Mouse (Mus musculus): ENCODE data around the gene Ppp3ca. TPM values are rescaled to one million over a fixed set of nuclear protein-coding genes. Genes with fewer than 3 reads are reported as not detected.

Ppp3ca gene
- total and polyA plus RNA-seq, 3 experiments = 63.4 to 143 (median 130) TPM

DNA sequence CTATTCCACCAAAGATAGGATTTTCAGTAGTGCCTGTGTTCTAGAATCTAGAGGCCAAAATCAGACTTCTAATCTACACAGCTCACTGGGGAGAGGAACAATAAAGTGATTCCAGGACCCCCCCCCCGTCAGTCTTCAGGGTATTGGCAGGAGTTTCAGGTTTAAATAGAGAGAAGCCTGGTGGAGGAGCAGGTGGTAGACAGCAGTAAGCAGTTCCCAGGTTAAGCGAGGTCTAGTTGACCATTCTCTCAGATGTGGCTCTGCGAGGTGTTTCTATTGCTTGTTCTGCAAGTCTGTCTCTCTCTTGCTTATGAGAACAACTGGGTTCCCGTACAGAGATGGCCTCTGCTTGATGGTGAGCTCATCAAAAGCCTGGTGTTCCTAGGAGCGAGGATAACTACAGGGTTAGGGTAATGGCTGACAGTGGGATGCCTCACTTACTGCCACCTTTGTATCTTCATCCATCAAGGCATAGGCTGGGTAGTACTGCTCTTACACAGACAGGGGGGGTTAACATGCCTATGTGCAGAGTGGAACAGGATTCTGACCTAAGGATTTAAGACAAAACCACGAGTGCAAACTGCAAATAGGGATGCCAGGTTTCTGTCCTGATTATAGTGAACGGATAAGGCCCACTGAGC is 204.0 kb downstream of the Ppp3ca start:
- DNase-seq (ENCODE audit: extremely low read depth) = no peak
- dilution Hi-C loops (cut with MboI; ENCODE audit: extremely low pct_ligation_motif_present, extremely low pct_unique_long_range_greater_than_20kb, low sequenced_read_pairs) = no loop called here
- Histone ChIP-seq H3K4me1 (ENCODE audit: control insufficient read depth in 1 of 2, insufficient read depth in 2 of 2) (peaks cover 0 to 30% of the 10 kb centered on the region in 2 experiments; a peak in 2 of 4 replicates), H3K27me3 (replicated peaks) (no peaks in the 10 kb centered on the region), H3K27ac (ENCODE audit: insufficient read depth, low read depth) (no peak overlapping the region), H3K4me3 (replicated peaks in 1 of 3; ENCODE audit: low read depth in 2 of 3, low read length in 2 of 3, poor library complexity in 1 of 3) (no peak overlapping the region), H3K9ac (ENCODE audit: insufficient read depth, low read depth) (no peak overlapping the region), H3K4me2 (ENCODE audit: insufficient read depth, low read depth, poor library complexity, severe bottlenecking) (no peak overlapping the region), H3K36me3 (replicated peaks in 1 of 2; ENCODE audit: control insufficient read depth in 1 of 2, insufficient read depth in 1 of 2, low read length in 1 of 2) (peaks cover 30 to 76% of the 10 kb centered on the region in 2 experiments), H3K9me3 (replicated peaks; ENCODE audit: low read length) (no peaks in the 10 kb centered on the region), H3K79me2 (replicated peaks; ENCODE audit: control insufficient read depth, extremely low read depth, insufficient read depth, poor library complexity, severe bottlenecking) (0 out of 2 replicates have a peak, but pooled peaks cover 2% of the 10 kb centered on the region)
- in situ Hi-C loops (cut with MboI; ENCODE audit: low pct_ligation_motif_present, low pct_unique_long_range_greater_than_20kb, low sequenced_read_pairs) = no loop called here
- TF ChIP-seq SIN3A (IDR thresholded peaks at IDR 0.05; ENCODE audit: low read length) = no peak

DNA sequence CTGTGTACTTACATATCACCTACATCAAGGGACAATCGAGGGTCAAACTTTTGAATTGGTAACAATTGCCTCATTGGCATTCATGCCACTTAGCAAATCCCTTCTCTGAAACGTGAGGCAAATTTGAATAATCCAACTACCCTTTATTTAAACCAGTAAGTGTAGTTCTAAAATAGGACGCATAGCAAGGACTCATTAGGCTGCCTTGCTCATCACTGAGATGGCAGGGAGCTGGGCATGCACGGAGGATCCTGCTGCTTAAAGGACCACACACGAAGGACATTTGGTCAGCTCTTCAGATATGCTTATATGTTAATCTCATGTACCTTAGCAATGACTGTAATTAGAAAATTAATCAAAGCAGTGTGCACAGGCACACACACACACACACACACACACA is 204.6 kb downstream of the Ppp3ca start:
- no peak overlapping the region for H3K9ac ChIP-seq (ENCODE audit: insufficient read depth, low read depth)
- H3K4me1 ChIP-seq (ENCODE audit: control insufficient read depth in 1 of 2, insufficient read depth in 2 of 2) = peaks cover 0 to 28% of the 10 kb centered on the region in 2 experiments; a peak in 2 of 4 replicates
- no peak overlapping the region for H3K4me3 ChIP-seq (replicated peaks in 1 of 3; ENCODE audit: low read depth in 2 of 3, low read length in 2 of 3, poor library complexity in 1 of 3)
- H3K9me3 ChIP-seq (replicated peaks; ENCODE audit: low read length) = no peaks in the 10 kb centered on the region
- H3K36me3 ChIP-seq (replicated peaks in 1 of 2; ENCODE audit: control insufficient read depth in 1 of 2, insufficient read depth in 1 of 2, low read length in 1 of 2) = peaks cover 28 to 72% of the 10 kb centered on the region in 2 experiments
- no peak for DNase-seq (ENCODE audit: extremely low read depth)
- TF ChIP-seq ZMIZ1 (IDR thresholded peaks at IDR 0.05; ENCODE audit: low read depth, low read length) (no peak), NRF1 (IDR thresholded peaks at IDR 0.05; ENCODE audit: low read depth, low read length) (no peak), BHLHE40 (IDR thresholded peaks at IDR 0.05; ENCODE audit: low read depth, low read length) (no peak), POLR2AphosphoS2 (IDR thresholded peaks at IDR 0.05; ENCODE audit: low read depth, low read length) (no peak), MXI1 (IDR thresholded peaks at IDR 0.05; ENCODE audit: low read depth, low read length) (no peak), E2F4 (IDR thresholded peaks at IDR 0.05; ENCODE audit: insufficient replicate concordance, low read depth, low read length) (no peak), PAX5 (IDR thresholded peaks at IDR 0.05; ENCODE audit: low read length) (no peak), NELFE (IDR thresholded peaks at IDR 0.05; ENCODE audit: low read depth, low read length) (no peak), CHD1 (IDR thresholded peaks at IDR 0.05; ENCODE audit: low read depth, low read length) (no peak)
- H3K27me3 ChIP-seq (replicated peaks) = no peaks in the 10 kb centered on the region
- H3K27ac ChIP-seq (ENCODE audit: insufficient read depth, low read depth) = no peak overlapping the region
- dilution Hi-C loops (cut with MboI; ENCODE audit: extremely low pct_ligation_motif_present, extremely low pct_unique_long_range_greater_than_20kb, low sequenced_read_pairs) = no loop called here
- H3K79me2 ChIP-seq (replicated peaks; ENCODE audit: control insufficient read depth, extremely low read depth, insufficient read depth, poor library complexity, severe bottlenecking) = 0 out of 2 replicates have a peak, but pooled peaks cover 2% of the 10 kb centered on the region
- no peak overlapping the region for H3K4me2 ChIP-seq (ENCODE audit: insufficient read depth, low read depth, poor library complexity, severe bottlenecking)
- in situ Hi-C loops (cut with MboI; ENCODE audit: low pct_ligation_motif_present, low pct_unique_long_range_greater_than_20kb, low sequenced_read_pairs) = no loop called here

DNA sequence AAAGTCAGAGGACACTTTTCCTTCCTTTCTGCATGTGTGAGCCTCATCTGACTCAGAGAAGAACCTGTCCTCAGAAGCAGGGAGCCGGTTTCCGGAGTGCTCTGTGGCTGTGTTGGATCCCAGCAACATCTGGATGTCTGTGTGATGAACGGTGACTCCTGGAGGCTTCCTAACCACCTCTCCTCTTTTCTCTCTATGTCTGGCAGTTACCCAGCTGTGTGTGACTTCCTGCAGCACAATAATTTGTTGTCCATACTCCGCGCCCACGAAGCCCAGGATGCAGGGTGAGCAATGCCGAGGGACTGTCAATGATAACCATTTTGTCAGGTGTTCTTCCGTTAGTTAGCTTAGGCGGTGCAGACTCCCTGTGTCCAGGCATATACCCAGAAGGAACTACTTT is 217.8 kb downstream of the Ppp3ca start:
- dilution Hi-C loops (cut with MboI; ENCODE audit: extremely low pct_ligation_motif_present, extremely low pct_unique_long_range_greater_than_20kb, low sequenced_read_pairs) (no loop called here), in situ Hi-C loops (cut with MboI; ENCODE audit: low pct_ligation_motif_present, low pct_unique_long_range_greater_than_20kb, low sequenced_read_pairs) (loop anchor here (25.0 kb wide), 1 partner anchor 1000 kb away; no protein-coding TSS in a partner anchor)
- TF ChIP-seq CHD1 (IDR thresholded peaks at IDR 0.05; ENCODE audit: low read depth, low read length) (no peak), EP300 (IDR thresholded peaks at IDR 0.05; ENCODE audit: low read length) (no peak), TCF12 (IDR thresholded peaks at IDR 0.05; ENCODE audit: low read depth, low read length) (no peak), IRF4 (IDR thresholded peaks at IDR 0.05; ENCODE audit: low read depth, low read length) (no peak), KAT2A (IDR thresholded peaks at IDR 0.05; ENCODE audit: insufficient replicate concordance, low read length) (no peak), RAD21 (IDR thresholded peaks at IDR 0.05; ENCODE audit: low read depth, low read length) (no peak)
- Histone ChIP-seq H3K9me3 (replicated peaks; ENCODE audit: low read length) (peaks cover 2% of the 10 kb centered on the region), H3K36me3 (replicated peaks in 1 of 2; ENCODE audit: control insufficient read depth in 1 of 2, insufficient read depth in 1 of 2, low read length in 1 of 2) (peaks cover 32 to 85% of the 10 kb centered on the region in 2 experiments), H3K79me2 (replicated peaks; ENCODE audit: control insufficient read depth, extremely low read depth, insufficient read depth, poor library complexity, severe bottlenecking) (no peaks in the 10 kb centered on the region), H3K27ac (ENCODE audit: insufficient read depth, low read depth) (no peak overlapping the region), H3K9ac (ENCODE audit: insufficient read depth, low read depth) (no peak overlapping the region), H3K4me1 (ENCODE audit: control insufficient read depth in 1 of 2, insufficient read depth in 2 of 2) (no peaks in the 10 kb centered on the region), H3K4me3 (replicated peaks in 1 of 3; ENCODE audit: low read depth in 2 of 3, low read length in 2 of 3, poor library complexity in 1 of 3) (no peak overlapping the region), H3K27me3 (replicated peaks) (no peaks in the 10 kb centered on the region), H3K4me2 (ENCODE audit: insufficient read depth, low read depth, poor library complexity, severe bottlenecking) (no peak overlapping the region)
- no peak for DNase-seq (ENCODE audit: extremely low read depth)

Measured in CH12.LX (cell line).